Mouse (Mus musculus) lung, adult 2 months (tissue): ENCODE data around the gene Itgax.

Experiments
- CTCF ChIP-seq: fragments of 200-500 bp; IDR thresholded peaks from 2 replicates; pipeline ENCODE4 v1.5.1; 2011; ENCODE audit warnings: mild to moderate bottlenecking, low read length, control low read depth; ENCODE audit not compliant: insufficient read depth
- POLR2A ChIP-seq: fragments of 200-500 bp; IDR thresholded peaks from 2 replicates; pipeline ENCODE4 v1.6.1; 2011; ENCODE audit warnings: low read depth, mild to moderate bottlenecking, control low read depth, low read length, borderline replicate concordance; ENCODE audit errors: extremely low read depth

GRCm38 (mm10) chr7:128154924-128155323, 25.6 kb downstream of the Itgax start:
- no peak for TF ChIP-seq CTCF
- no peak for TF ChIP-seq POLR2A
